Mouse (Mus musculus): ENCODE measurements around the gene Tcp10a.
"Not testable (repeated sequence)": the region's sequence is repeated elsewhere in the genome, so short reads cannot be mapped to it uniquely, and the experiment has no call there.

DNA sequence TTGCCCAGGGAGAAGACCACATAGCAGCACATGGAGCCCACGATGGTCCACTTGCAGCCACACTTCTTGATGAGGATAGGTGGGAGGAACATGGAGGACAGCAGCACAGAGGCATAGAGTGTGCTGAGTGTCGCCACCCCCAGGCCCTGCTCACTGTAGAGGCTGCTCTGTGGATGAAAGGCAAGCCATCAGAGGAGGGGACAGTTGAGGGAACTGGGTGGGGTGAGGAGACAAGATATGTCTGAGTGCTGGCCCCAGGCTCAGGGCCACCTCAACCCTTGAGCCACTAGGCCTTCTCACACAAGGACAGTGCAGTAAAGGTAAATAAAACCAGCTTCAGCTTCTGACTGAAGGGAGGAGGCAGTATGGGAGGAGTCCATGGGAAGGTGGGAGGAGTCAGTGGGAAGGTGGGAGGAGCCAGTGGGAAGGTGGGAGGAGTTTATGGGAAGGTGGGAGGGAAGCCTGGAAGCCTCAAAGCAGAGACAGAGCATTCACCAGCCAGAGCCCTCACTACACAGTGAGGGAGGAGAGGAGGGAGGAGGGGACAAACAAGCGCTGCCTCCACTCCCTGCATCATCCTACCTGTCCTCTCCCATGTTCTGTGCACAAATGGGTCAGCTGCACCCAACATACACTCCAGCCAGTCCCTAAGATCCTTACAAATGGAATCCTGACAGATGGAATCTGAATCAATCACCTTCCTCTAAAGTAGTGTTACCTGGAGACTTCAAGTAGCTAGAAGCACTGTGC lies 52.7 kb downstream of the Tcp10a start:
- TF ChIP-seq CTCF, POLR2A (IDR thresholded peaks at IDR 0.05; ENCODE audit: insufficient read depth, low read depth, low read length): not testable (repeated sequence)

All from olfactory bulb, adult 2 months (tissue).